Mouse (Mus musculus) layer of hippocampus, adult 2 months (tissue): Measurements from ENCODE around the gene Capzb. TPM values are rescaled to one million over a fixed set of nuclear protein-coding genes. Genes with fewer than 3 reads are reported as not detected.
A peak's percentile ranks its signal among the peaks of the same experiment; 100 is the strongest.

Experiments used
- DNase-seq, 2 experiments: peaks; one replicate each; pipeline ENCODE4 v3.0.0; 2022; ENCODE audit warnings: low spot score in 2 of 2
- H3K27ac ChIP-seq: fragments of 200-600 bp; 2 replicates; pipeline ENCODE4 v1.8.1; 2022
- H3K4me3 ChIP-seq: fragments of 200-600 bp; 2 replicates; pipeline ENCODE4 v1.8.1; 2022; ENCODE audit warnings: mild to moderate bottlenecking
- CTCF ChIP-seq: fragments of 200-600 bp; conservative IDR thresholded peaks from 2 replicates; pipeline ENCODE4 v1.8.1; 2022; ENCODE audit warnings: antibody characterized with exemption, mild to moderate bottlenecking, moderate library complexity
- total RNA-seq, 2 experiments: library from RNA; stranded (reverse); gene quantifications; 2 replicates each; pipeline ENCODE4 v1.2.3; 2021

Gene Capzb
- total RNA-seq, 2 experiments from 2014 or later, result 374 to 416 TPM

GRCm38 (mm10) chr4:139191605-139192498, 847 bp upstream of the Capzb start:
- no peak for DNase-seq
- H3K27ac ChIP-seq, result peak overlapping the region; percentile 93
- H3K4me3 ChIP-seq, result peak overlapping the region; percentile 99
- no peak for TF ChIP-seq CTCF

GRCm38 (mm10) chr4:139193176-139194093, 736 bp downstream of the Capzb start:
- DNase-seq, result no peak
- H3K4me3 ChIP-seq, result peak overlapping the region; percentile 99
- H3K27ac ChIP-seq, result peak overlapping the region; percentile 97
- no peak for TF ChIP-seq CTCF

GRCm38 (mm10) chr4:139195101-139195500, 2.4 kb downstream of the Capzb start:
- H3K27ac ChIP-seq, result peak overlapping the region; percentile 97; the same call in 1 of the 2 replicates
- no peak for TF ChIP-seq CTCF
- H3K4me3 ChIP-seq, result peak overlapping the region; percentile 99; the same call in 1 of the 2 replicates
- DNase-seq, result no peak

- Histone ChIP-seq H3K27ac (peak overlapping the region; percentile 72), H3K4me3 (no peak overlapping the region)
- DNase-seq, result no peak
- no peak for TF ChIP-seq CTCF
These were observed 3.8 kb downstream of the Capzb start for GRCm38 (mm10) chr4:139196464-139196863.

- no peak for TF ChIP-seq CTCF
- H3K4me3 ChIP-seq, result no peak overlapping the region
- no peak for DNase-seq
- peak overlapping the region; percentile 72; the same call in 1 of the 2 replicates for H3K27ac ChIP-seq
These were observed 4.2 kb downstream of the Capzb start for GRCm38 (mm10) chr4:139196949-139197348.

- peak overlapping the region; percentile 72; the same call in 1 of the 2 replicates for H3K27ac ChIP-seq
- DNase-seq, result no peak
- TF ChIP-seq CTCF, result no peak
- no peak overlapping the region; the same call in 1 of the 2 replicates for H3K4me3 ChIP-seq
These were observed 4.8 kb downstream of the Capzb start for GRCm38 (mm10) chr4:139197453-139197852.

GRCm38 (mm10) chr4:139198004-139198689, 5.4 kb downstream of the Capzb start:
- TF ChIP-seq CTCF, result 0 out of 2 replicates have a peak, but pooled peaks have one; percentile 13
- no peak for DNase-seq
- H3K4me3 ChIP-seq, result no peak overlapping the region
- H3K27ac ChIP-seq, result peak overlapping the region; percentile 64; the same call in 1 of the 2 replicates

GRCm38 (mm10) chr4:139199126-139199525, 6.4 kb downstream of the Capzb start:
- Histone ChIP-seq H3K4me3 (no peak overlapping the region), H3K27ac (peak overlapping the region; percentile 64)
- TF ChIP-seq CTCF, result no peak
- no peak for DNase-seq

GRCm38 (mm10) chr4:139199703-139200340, 7.1 kb downstream of the Capzb start:
- no peak for TF ChIP-seq CTCF
- H3K27ac ChIP-seq, result peak overlapping the region; percentile 64
- DNase-seq, result no peak
- no peak overlapping the region for H3K4me3 ChIP-seq

GRCm38 (mm10) chr4:139200946-139201345, 8.2 kb downstream of the Capzb start:
- TF ChIP-seq CTCF, result no peak
- H3K4me3 ChIP-seq, result no peak overlapping the region
- H3K27ac ChIP-seq, result peak overlapping the region; percentile 55
- no peak for DNase-seq

GRCm38 (mm10) chr4:139202556-139202955, 9.9 kb downstream of the Capzb start:
- no peak for DNase-seq
- no peak for TF ChIP-seq CTCF
- Histone ChIP-seq H3K4me3 (no peak overlapping the region), H3K27ac (peak overlapping the region; percentile 8; the same call in 1 of the 2 replicates)

GRCm38 (mm10) chr4:139203381-139203780, 10.7 kb downstream of the Capzb start:
- peak overlapping the region; percentile 58; the same call in 1 of the 2 replicates for H3K27ac ChIP-seq
- DNase-seq, result no peak

More at GRCm38 (mm10) chr4:139203381-139203780, 10.7 kb downstream of the Capzb start:
- H3K4me3 ChIP-seq, result no peak overlapping the region
- TF ChIP-seq CTCF, result no peak
